Mouse (Mus musculus): ENCODE measurements around the gene Nckap5. TPM values are rescaled to one million over a fixed set of nuclear protein-coding genes. Genes with fewer than 3 reads are reported as not detected.
A peak's percentile ranks its signal among the peaks of the same experiment; 100 is the strongest.

Nckap5 gene
- polyA plus RNA-seq, 1 experiment from 2014 or later = 35.6 TPM

- Histone ChIP-seq H3K4me1 (peaks cover 59% of the 10 kb centered on the region), H3K27me3 (ENCODE audit: low read depth, poor library complexity, severe bottlenecking) (0 out of 2 replicates have a peak, but pooled peaks cover 6% of the 10 kb centered on the region), H3K9me3 (replicated peaks) (no peaks in the 10 kb centered on the region), H3K27ac (replicated peaks) (no peak overlapping the region), H3K36me3 (no peaks in the 10 kb centered on the region), H3K4me3 (no peak overlapping the region)
- WGBS = 82% methylated on average over 3 of the region's 3 CpGs
- no peak for DNase-seq (ENCODE audit: low spot score)
Measured at GRCm38 (mm10) chr1:126594796-126595195, 235.8 kb downstream of the Nckap5 start.

GRCm38 (mm10) chr1:126593044-126593805, 237.4 kb downstream of the Nckap5 start:
- Histone ChIP-seq H3K36me3 (no peaks in the 10 kb centered on the region), H3K4me1 (peaks cover 60% of the 10 kb centered on the region), H3K27ac (replicated peaks) (no peak overlapping the region), H3K27me3 (ENCODE audit: low read depth, poor library complexity, severe bottlenecking) (0 out of 2 replicates have a peak, but pooled peaks cover 6% of the 10 kb centered on the region), H3K4me3 (no peak overlapping the region), H3K9me3 (replicated peaks) (no peaks in the 10 kb centered on the region)
- 75% methylated on average over 7 of the region's 7 CpGs for WGBS
- no peak for DNase-seq (ENCODE audit: low spot score)

GRCm38 (mm10) chr1:126590911-126591310, 239.7 kb downstream of the Nckap5 start:
- Histone ChIP-seq H3K9me3 (replicated peaks) (no peaks in the 10 kb centered on the region), H3K27ac (replicated peaks) (0 out of 2 replicates have a peak overlapping the region, but pooled peaks have one; percentile 46), H3K27me3 (ENCODE audit: low read depth, poor library complexity, severe bottlenecking) (0 out of 2 replicates have a peak, but pooled peaks cover 6% of the 10 kb centered on the region), H3K36me3 (no peaks in the 10 kb centered on the region), H3K4me1 (peaks cover 44% of the 10 kb centered on the region), H3K4me3 (no peak overlapping the region)
- 60% methylated on average over 3 of the region's 3 CpGs for WGBS
- DNase-seq (ENCODE audit: low spot score) = no peak

- Histone ChIP-seq H3K27ac (replicated peaks) (no peak overlapping the region), H3K4me3 (no peak overlapping the region), H3K27me3 (ENCODE audit: low read depth, poor library complexity, severe bottlenecking) (no peaks in the 10 kb centered on the region), H3K4me1 (peaks cover 19% of the 10 kb centered on the region), H3K36me3 (no peaks in the 10 kb centered on the region), H3K9me3 (replicated peaks) (no peaks in the 10 kb centered on the region)
- DNase-seq (ENCODE audit: low spot score) = no peak
Measured at GRCm38 (mm10) chr1:126578163-126578562, 252.4 kb downstream of the Nckap5 start.

- H3K36me3 ChIP-seq = no peaks in the 10 kb centered on the region
- DNase-seq (ENCODE audit: low spot score) = no peak
- peaks cover 48% of the 10 kb centered on the region for H3K4me1 ChIP-seq
- H3K4me3 ChIP-seq = no peak overlapping the region
- H3K27me3 ChIP-seq (ENCODE audit: low read depth, poor library complexity, severe bottlenecking) = no peaks in the 10 kb centered on the region
- no peaks in the 10 kb centered on the region for H3K9me3 ChIP-seq (replicated peaks)
- no peak overlapping the region for H3K27ac ChIP-seq (replicated peaks)
- 75% methylated on average over 9 of the region's 9 CpGs for WGBS
Measured at GRCm38 (mm10) chr1:126574295-126574694, 256.3 kb downstream of the Nckap5 start.

- Histone ChIP-seq H3K27ac (replicated peaks) (no peak overlapping the region), H3K36me3 (0 out of 2 replicates have a peak, but pooled peaks cover 3% of the 10 kb centered on the region), H3K4me1 (peaks cover 48% of the 10 kb centered on the region), H3K9me3 (replicated peaks) (no peaks in the 10 kb centered on the region), H3K4me3 (no peak overlapping the region), H3K27me3 (ENCODE audit: low read depth, poor library complexity, severe bottlenecking) (no peaks in the 10 kb centered on the region)
- DNase-seq (ENCODE audit: low spot score) = no peak
- 71% methylated on average over 3 of the region's 3 CpGs for WGBS
Measured at GRCm38 (mm10) chr1:126573714-126574113, 256.9 kb downstream of the Nckap5 start.

- 0 out of 2 replicates have a peak, but pooled peaks cover 3% of the 10 kb centered on the region for H3K36me3 ChIP-seq
- WGBS = 84% methylated on average over 2 of the region's 2 CpGs
- H3K27me3 ChIP-seq (ENCODE audit: low read depth, poor library complexity, severe bottlenecking) = no peaks in the 10 kb centered on the region
- DNase-seq (ENCODE audit: low spot score) = no peak
- no peak overlapping the region for H3K27ac ChIP-seq (replicated peaks)
- H3K4me1 ChIP-seq = peaks cover 48% of the 10 kb centered on the region
- no peaks in the 10 kb centered on the region for H3K9me3 ChIP-seq (replicated peaks)
- no peak overlapping the region for H3K4me3 ChIP-seq
Measured at GRCm38 (mm10) chr1:126573097-126573496, 257.5 kb downstream of the Nckap5 start.

- Histone ChIP-seq H3K9me3 (replicated peaks) (no peaks in the 10 kb centered on the region), H3K4me3 (no peak overlapping the region), H3K27ac (replicated peaks) (no peak overlapping the region), H3K4me1 (peaks cover 47% of the 10 kb centered on the region), H3K27me3 (ENCODE audit: low read depth, poor library complexity, severe bottlenecking) (no peaks in the 10 kb centered on the region), H3K36me3 (0 out of 2 replicates have a peak, but pooled peaks cover 3% of the 10 kb centered on the region)
- DNase-seq (ENCODE audit: low spot score) = no peak
- 85% methylated on average over 6 of the region's 6 CpGs for WGBS
Measured at GRCm38 (mm10) chr1:126569611-126570238, 260.9 kb downstream of the Nckap5 start.

GRCm38 (mm10) chr1:126568520-126569197, 261.9 kb downstream of the Nckap5 start:
- no peaks in the 10 kb centered on the region for H3K27me3 ChIP-seq (ENCODE audit: low read depth, poor library complexity, severe bottlenecking)
- H3K36me3 ChIP-seq = 0 out of 2 replicates have a peak, but pooled peaks cover 3% of the 10 kb centered on the region
- H3K27ac ChIP-seq (replicated peaks) = 0 out of 2 replicates have a peak overlapping the region, but pooled peaks have one; percentile 3
- DNase-seq (ENCODE audit: low spot score) = peak; percentile 47
- peaks cover 36% of the 10 kb centered on the region for H3K4me1 ChIP-seq
- no peak overlapping the region for H3K4me3 ChIP-seq
- H3K9me3 ChIP-seq (replicated peaks) = no peaks in the 10 kb centered on the region
- 92% methylated on average over 8 of the region's 8 CpGs for WGBS

- Histone ChIP-seq H3K4me1 (peaks cover 11% of the 10 kb centered on the region), H3K4me3 (no peak overlapping the region), H3K27me3 (ENCODE audit: low read depth, poor library complexity, severe bottlenecking) (no peaks in the 10 kb centered on the region), H3K27ac (replicated peaks) (no peak overlapping the region; the same call in 1 of the 2 replicates), H3K36me3 (0 out of 2 replicates have a peak, but pooled peaks cover 3% of the 10 kb centered on the region), H3K9me3 (replicated peaks) (no peaks in the 10 kb centered on the region)
- WGBS = 48% methylated on average over 3 of the region's 3 CpGs
- no peak for DNase-seq (ENCODE audit: low spot score)
Measured at GRCm38 (mm10) chr1:126565151-126565725, 265.4 kb downstream of the Nckap5 start.

GRCm38 (mm10) chr1:126560931-126561330, 269.7 kb downstream of the Nckap5 start:
- Histone ChIP-seq H3K27me3 (ENCODE audit: low read depth, poor library complexity, severe bottlenecking) (no peaks in the 10 kb centered on the region), H3K4me3 (no peak overlapping the region), H3K9me3 (replicated peaks) (no peaks in the 10 kb centered on the region), H3K36me3 (no peaks in the 10 kb centered on the region), H3K27ac (replicated peaks) (no peak overlapping the region), H3K4me1 (peaks cover 12% of the 10 kb centered on the region)
- 86% methylated on average over 7 of the region's 7 CpGs for WGBS
- DNase-seq (ENCODE audit: low spot score) = no peak

- no peak overlapping the region for H3K4me3 ChIP-seq
- no peak for DNase-seq (ENCODE audit: low spot score)
- no peak overlapping the region for H3K27ac ChIP-seq (replicated peaks)
- WGBS = 88% methylated on average over 12 of the region's 12 CpGs
- no peaks in the 10 kb centered on the region for H3K36me3 ChIP-seq
- no peaks in the 10 kb centered on the region for H3K27me3 ChIP-seq (ENCODE audit: low read depth, poor library complexity, severe bottlenecking)
- peaks cover 9% of the 10 kb centered on the region; the same call in 1 of the 2 replicates for H3K4me1 ChIP-seq
- no peaks in the 10 kb centered on the region for H3K9me3 ChIP-seq (replicated peaks)
Measured at GRCm38 (mm10) chr1:126557791-126558294, 272.8 kb downstream of the Nckap5 start.

All from midbrain, embryonic 10.5 days (tissue).